Mouse (Mus musculus): ENCODE measurements at regions not wholly inside any gene's neighbourhood (a gene's known extent, or its start where the extent isn't known, plus 50 kb on each side); places are given as distances from the start of the nearest gene placed in this dataset.

- no peak for DNase-seq (ENCODE audit: low spot score in 2 of 2)
Observed at GRCm38 (mm10) chr8:8485252-8485651, 175.8 kb downstream of the Efnb2 start.

GRCm38 (mm10) chr8:8484546-8484945, 176.5 kb downstream of the Efnb2 start:
- no peak for DNase-seq (ENCODE audit: low spot score in 2 of 2)

GRCm38 (mm10) chr8:8482707-8483480, 178.1 kb downstream of the Efnb2 start:
- DNase-seq (ENCODE audit: low spot score in 2 of 2) = no peak

- DNase-seq (ENCODE audit: low spot score in 2 of 2) = no peak
Observed at GRCm38 (mm10) chr8:8477456-8477855, 183.6 kb downstream of the Efnb2 start.

GRCm38 (mm10) chr8:8468552-8468951, 192.5 kb downstream of the Efnb2 start:
- no peak for DNase-seq (ENCODE audit: low spot score in 2 of 2)

- DNase-seq (ENCODE audit: low spot score in 2 of 2) = no peak
Observed at GRCm38 (mm10) chr8:8466526-8467244, 194.4 kb downstream of the Efnb2 start.

- DNase-seq (ENCODE audit: low spot score in 2 of 2) = no peak
Observed at GRCm38 (mm10) chr8:8462455-8462854, 198.6 kb downstream of the Efnb2 start.

GRCm38 (mm10) chr8:8457536-8457935, 203.5 kb downstream of the Efnb2 start:
- no peak for DNase-seq (ENCODE audit: low spot score in 2 of 2)

GRCm38 (mm10) chr8:8453944-8454343, 207.1 kb downstream of the Efnb2 start:
- DNase-seq (ENCODE audit: low spot score in 2 of 2) = no peak

- no peak for DNase-seq (ENCODE audit: low spot score in 2 of 2)
Observed at GRCm38 (mm10) chr8:8452226-8452625, 208.8 kb downstream of the Efnb2 start.

- no peak for DNase-seq (ENCODE audit: low spot score in 2 of 2)
Observed at GRCm38 (mm10) chr8:8448911-8449310, 212.1 kb downstream of the Efnb2 start.

GRCm38 (mm10) chr8:8441568-8441967, 219.5 kb downstream of the Efnb2 start:
- no peak for DNase-seq (ENCODE audit: low spot score in 2 of 2)

GRCm38 (mm10) chr8:8440903-8441302, 220.1 kb downstream of the Efnb2 start:
- no peak for DNase-seq (ENCODE audit: low spot score in 2 of 2)

- DNase-seq (ENCODE audit: low spot score in 2 of 2) = no peak
Observed at GRCm38 (mm10) chr8:8426201-8426600, 234.8 kb downstream of the Efnb2 start.

GRCm38 (mm10) chr8:8423443-8423842, 237.6 kb downstream of the Efnb2 start:
- DNase-seq (ENCODE audit: low spot score in 2 of 2) = no peak

- no peak for DNase-seq (ENCODE audit: low spot score in 2 of 2)
Observed at GRCm38 (mm10) chr8:8421713-8422112, 239.3 kb downstream of the Efnb2 start.

GRCm38 (mm10) chr8:8419360-8420330, 241.4 kb downstream of the Efnb2 start:
- no peak for DNase-seq (ENCODE audit: low spot score in 2 of 2)

GRCm38 (mm10) chr8:8418929-8419328, 242.1 kb downstream of the Efnb2 start:
- DNase-seq (ENCODE audit: low spot score in 2 of 2) = no peak

GRCm38 (mm10) chr8:8418525-8418924, 242.5 kb downstream of the Efnb2 start:
- no peak for DNase-seq (ENCODE audit: low spot score in 2 of 2)

- DNase-seq (ENCODE audit: low spot score in 2 of 2) = no peak
Observed at GRCm38 (mm10) chr8:8416092-8416701, 244.8 kb downstream of the Efnb2 start.

- no peak for DNase-seq (ENCODE audit: low spot score in 2 of 2)
Observed at GRCm38 (mm10) chr8:8407357-8407756, 253.7 kb downstream of the Efnb2 start.
